Mouse (Mus musculus) spleen, adult 2 months (tissue): Measurements from ENCODE around the gene Aspscr1. TPM values are rescaled to one million over a fixed set of nuclear protein-coding genes. Genes with fewer than 3 reads are reported as not detected.
"Not testable (repeated sequence)": the region's sequence is repeated elsewhere in the genome, so short reads cannot be mapped to it uniquely, and the experiment has no call there.

Experiments used
- DNase-seq, 2 experiments: peaks; one replicate each; pipeline versions ENCODE4 v3.0.0 to v3.0.0-alpha.2; 2012 to 2021; ENCODE audit warnings: low spot score in 2 of 2, low read depth in 1 of 2
- H3K27ac ChIP-seq: fragments of 200-500 bp; 2 replicates; pipeline ENCODE4 v1.5.1; 2012; ENCODE audit warnings: low read length, inconsistent platforms; ENCODE audit not compliant: insufficient read depth
- H3K27me3 ChIP-seq: fragments of 200-500 bp; 2 replicates; pipeline ENCODE4 v1.6.1; 2012; ENCODE audit warnings: mild to moderate bottlenecking, moderate library complexity, low read length, inconsistent platforms; ENCODE audit not compliant: control insufficient read depth, insufficient read depth
- H3K36me3 ChIP-seq: fragments of 200-500 bp; 2 replicates; pipeline ENCODE4 v1.6.1; 2012; ENCODE audit warnings: mild to moderate bottlenecking, low read length, inconsistent platforms; ENCODE audit not compliant: control insufficient read depth, insufficient read depth
- H3K4me1 ChIP-seq: fragments of 200-500 bp; 2 replicates; pipeline ENCODE4 v1.6.1; 2011; ENCODE audit warnings: inconsistent platforms; ENCODE audit not compliant: control insufficient read depth, insufficient read depth, insufficient read length
- H3K4me3 ChIP-seq: fragments of 200-500 bp; 2 replicates; pipeline ENCODE4 v1.5.1; 2011; ENCODE audit warnings: mild to moderate bottlenecking, inconsistent platforms; ENCODE audit not compliant: insufficient read depth, insufficient read length; ENCODE audit errors: extremely low read depth
- CTCF ChIP-seq: fragments of 200-500 bp; IDR thresholded peaks from 2 replicates; pipeline ENCODE4 v1.5.1; 2011; ENCODE audit warnings: mild to moderate bottlenecking, inconsistent platforms; ENCODE audit not compliant: insufficient read depth, insufficient read length, insufficient replicate concordance; ENCODE audit errors: extremely low read depth
- POLR2A ChIP-seq: fragments of 200-500 bp; IDR thresholded peaks from 2 replicates; pipeline ENCODE4 v1.6.1; 2011; ENCODE audit warnings: low read depth, low read length, inconsistent platforms
- WGBS: fragments of 180-500 bp; shearing (Covaris S2); methylation state at CpG from one replicate; pipeline ENCODE4 v1.1.7; 2018; 5-methylcytosine and 5-hydroxymethylcytosine counted together
- polyA plus RNA-seq: library from polyadenylated mRNA; depleted of rRNA; stranded (reverse); fragments of >200 nt; gene quantifications from 2 replicates; pipeline ENCODE4 v1.2.3, GENCODE M21; 2012

Aspscr1 gene
- polyA plus RNA-seq, 1 experiment, result 84.5 TPM

DNA sequence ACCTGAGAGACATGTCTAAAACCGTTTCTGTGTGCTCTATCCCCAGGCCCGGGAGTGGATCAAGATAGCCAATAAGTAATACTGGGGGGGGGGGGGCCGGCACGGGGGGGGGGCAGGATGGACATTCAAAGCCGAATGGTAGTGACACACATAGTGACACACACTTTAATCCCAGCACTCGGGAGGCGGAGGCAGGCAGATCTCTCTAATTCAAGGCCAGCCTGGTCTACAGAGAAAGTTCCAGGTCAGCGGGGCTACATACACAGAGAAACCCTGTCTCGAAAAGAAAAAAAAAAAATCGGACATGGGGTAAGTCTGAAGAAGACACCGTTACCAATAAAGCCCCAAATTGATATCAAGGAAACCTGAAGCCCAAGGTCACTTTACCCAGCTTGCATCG is 54.8 kb downstream of the Aspscr1 start:
- TF ChIP-seq CTCF, result no peak
- TF ChIP-seq POLR2A, result no peak
- Histone ChIP-seq H3K4me1 (peaks cover 7% of the 10 kb centered on the region; the same call in 1 of the 2 replicates), H3K27me3 (no peaks in the 10 kb centered on the region), H3K27ac (no peak overlapping the region), H3K36me3 (no peaks in the 10 kb centered on the region; the same call in 1 of the 2 replicates), H3K4me3 (no peak overlapping the region)
- 61% methylated on average over 12 of the region's 12 CpGs for WGBS
- no peak for DNase-seq

DNA sequence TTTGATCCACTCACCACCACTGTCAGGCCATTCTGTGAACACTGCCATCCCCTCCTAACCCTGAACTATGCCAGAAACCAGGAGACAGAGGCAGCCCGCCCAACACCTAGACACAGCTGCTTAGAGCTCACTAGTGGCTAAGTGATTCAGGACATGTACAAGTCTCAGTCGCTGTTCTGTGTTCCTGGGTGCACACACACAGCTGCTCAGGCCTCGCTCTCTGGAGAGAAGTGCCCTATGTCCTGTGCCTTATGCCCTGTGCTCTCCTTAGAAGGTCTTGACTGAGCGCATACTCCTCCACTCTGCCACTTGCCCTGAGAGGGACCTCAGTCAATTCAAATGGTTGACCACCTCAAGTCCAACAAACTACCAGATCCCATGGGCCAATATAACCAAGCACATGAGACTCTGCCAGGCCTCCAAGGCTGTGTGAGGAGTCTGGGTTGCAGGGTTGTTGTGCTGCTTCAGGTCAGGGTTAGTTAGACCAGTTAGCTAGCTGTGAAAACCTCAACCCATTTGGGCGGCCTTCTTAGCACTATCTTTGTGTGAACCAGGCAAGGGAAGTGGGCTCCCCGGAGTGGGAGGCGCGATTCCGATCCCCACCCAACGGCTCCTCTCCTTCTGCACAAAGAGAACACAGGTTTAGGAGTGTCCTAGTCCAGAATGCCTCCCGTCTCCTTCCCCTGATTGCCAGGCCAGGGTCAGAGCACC is 55.9 kb downstream of the Aspscr1 start:
- Histone ChIP-seq H3K27me3 (no peaks in the 10 kb centered on the region), H3K27ac (no peak overlapping the region), H3K4me3 (no peak overlapping the region), H3K4me1 (peaks cover 7% of the 10 kb centered on the region; the same call in 1 of the 2 replicates), H3K36me3 (no peaks in the 10 kb centered on the region; the same call in 1 of the 2 replicates)
- TF ChIP-seq POLR2A (no peak), CTCF (no peak)
- DNase-seq, result no peak
- 91% methylated on average over 11 of the region's 11 CpGs for WGBS

DNA sequence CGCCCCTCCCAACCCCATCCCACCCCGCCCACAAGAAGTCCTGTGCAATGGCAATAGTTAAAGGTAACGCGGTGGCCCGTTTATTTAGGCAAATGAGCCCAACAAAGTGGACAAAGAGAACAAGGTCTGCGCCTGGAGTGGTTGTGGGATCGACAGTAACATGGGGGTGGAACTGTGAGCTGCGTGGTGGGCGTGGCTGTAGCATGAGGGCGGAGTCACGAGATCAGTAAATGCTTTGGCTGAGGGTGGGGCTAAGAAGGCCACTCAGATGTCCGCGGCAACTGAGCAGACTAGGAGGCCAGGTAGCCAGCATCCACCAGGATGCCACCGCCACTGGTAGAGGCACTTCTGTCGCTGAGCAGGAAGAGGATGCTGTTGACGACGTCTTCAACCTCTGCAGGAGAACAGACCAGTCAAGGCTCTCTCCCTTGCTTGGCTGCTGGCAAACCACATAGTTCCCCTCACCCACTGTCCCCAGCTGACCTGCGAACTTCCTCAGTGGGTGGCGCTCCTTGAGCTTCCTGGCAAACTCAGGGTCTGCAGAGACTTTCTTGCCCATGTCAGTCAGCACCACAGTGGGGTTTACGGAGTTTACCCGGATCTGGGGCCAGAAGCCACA is 56.8 kb downstream of the Aspscr1 start:
- DNase-seq, result peak in 1 of 2 experiments; percentile 32
- not testable (repeated sequence) for H3K4me1 ChIP-seq, H3K36me3 ChIP-seq, H3K27me3 ChIP-seq
- Histone ChIP-seq H3K27ac (peak overlapping the region; percentile 33; the same call in 1 of the 2 replicates), H3K4me3 (peak overlapping the region; percentile 16; the same call in 1 of the 2 replicates)
- 5% methylated on average over 18 of the region's 21 CpGs for WGBS

DNA sequence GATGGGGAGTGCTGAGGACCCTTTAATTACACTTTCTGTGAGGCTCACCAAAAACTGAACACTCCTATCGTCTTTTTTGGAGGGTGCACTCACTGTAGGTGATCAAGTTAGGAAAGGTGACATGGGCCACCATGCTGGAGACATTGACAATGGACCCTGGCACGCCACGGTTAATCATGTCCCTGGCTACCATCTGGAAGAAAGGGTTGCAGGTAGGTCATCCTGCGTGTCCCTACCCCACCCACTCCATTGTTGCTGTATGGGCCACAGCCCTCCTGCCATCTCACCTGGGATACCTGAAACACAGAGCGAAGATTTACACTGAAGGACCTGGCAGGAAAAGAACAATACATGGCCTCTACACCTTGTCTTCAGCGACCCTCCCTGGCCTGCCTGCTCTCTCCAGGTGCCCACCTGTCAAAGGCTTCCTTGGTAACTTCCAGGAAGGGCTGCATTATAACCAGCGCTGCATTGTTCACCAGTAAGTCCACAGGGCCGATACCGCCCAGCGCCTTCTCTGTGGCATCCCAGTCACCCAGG is 57.6 kb downstream of the Aspscr1 start:
- WGBS, result 91% methylated on average over 10 of the region's 10 CpGs
- TF ChIP-seq CTCF, result no peak
- no peak for TF ChIP-seq POLR2A
- H3K4me1 ChIP-seq, result peaks cover 7% of the 10 kb centered on the region; the same call in 1 of the 2 replicates
- H3K27ac ChIP-seq, result no peak overlapping the region
- H3K4me3 ChIP-seq, result no peak overlapping the region
- no peaks in the 10 kb centered on the region for H3K27me3 ChIP-seq
- no peaks in the 10 kb centered on the region; the same call in 1 of the 2 replicates for H3K36me3 ChIP-seq
- DNase-seq, result no peak

DNA sequence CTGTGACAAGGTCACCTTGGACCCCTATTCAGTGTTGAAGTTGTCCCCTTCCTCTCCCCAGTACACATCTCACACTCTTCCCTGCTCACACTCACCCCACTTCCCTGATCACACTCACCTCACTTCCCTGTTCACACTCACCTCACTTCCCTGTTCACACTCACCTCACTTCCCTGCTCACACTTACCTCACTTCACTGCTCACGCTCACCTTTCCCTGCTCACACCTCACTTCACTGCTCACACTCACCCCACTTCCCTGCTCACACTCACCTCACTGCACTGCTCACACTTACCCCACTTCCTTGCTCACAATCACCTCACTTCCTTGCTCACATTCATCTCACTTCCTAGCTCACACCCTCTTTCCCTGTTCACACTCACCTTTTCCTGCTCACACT is 58.6 kb downstream of the Aspscr1 start:
- Histone ChIP-seq H3K27ac (no peak overlapping the region), H3K4me3 (no peak overlapping the region), H3K27me3 (no peaks in the 10 kb centered on the region), H3K36me3 (no peaks in the 10 kb centered on the region), H3K4me1 (peaks cover 4% of the 10 kb centered on the region; the same call in 1 of the 2 replicates)
- DNase-seq, result no peak
- TF ChIP-seq CTCF, result no peak
- no peak for TF ChIP-seq POLR2A
- 94% methylated on average over 1 of the region's 1 CpGs for WGBS

DNA sequence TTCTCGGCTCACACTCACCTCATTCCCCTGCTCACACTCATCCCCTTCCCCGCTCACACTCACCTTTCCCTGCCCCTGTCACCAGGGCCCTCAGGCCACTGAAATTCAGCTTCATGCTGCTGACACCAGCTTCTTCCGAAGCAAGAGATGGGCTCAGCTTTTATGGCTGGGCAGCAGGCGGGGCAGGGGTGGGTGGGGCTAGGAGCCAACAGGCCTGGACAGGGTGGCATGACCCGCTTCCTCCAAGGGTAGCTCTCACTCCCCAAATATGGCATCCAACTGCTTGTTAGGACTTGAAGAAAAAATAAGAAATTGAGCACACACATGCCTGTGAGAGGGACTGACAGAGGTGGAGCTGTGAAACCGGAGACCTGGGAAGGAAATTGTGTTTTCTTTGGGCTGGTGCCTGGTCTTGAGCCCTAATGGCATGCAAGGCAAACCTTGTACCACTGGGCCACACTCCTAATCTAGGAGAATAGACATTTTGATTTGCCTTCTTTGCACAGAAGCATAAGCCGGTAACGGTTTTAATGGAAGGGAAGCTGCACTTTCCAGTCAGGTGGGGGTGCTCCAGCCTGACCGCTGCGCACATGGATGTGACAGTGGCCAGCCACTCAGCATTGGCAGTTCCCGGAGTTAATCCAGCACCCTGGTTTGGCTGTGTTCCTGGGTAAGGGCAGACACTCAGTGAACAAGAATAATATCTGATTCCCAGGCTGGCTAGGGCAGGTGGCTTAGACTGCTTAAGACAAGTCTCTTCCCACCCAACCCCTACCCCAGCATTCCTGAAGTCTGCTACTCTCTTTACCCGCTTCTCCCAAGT is 59.3 kb downstream of the Aspscr1 start, which contains the start of gene Cbr2:
Gene Cbr2 (minus strand): TSS at position 257 of the 823 bp plus-strand sequence.
- TF ChIP-seq POLR2A (no peak), CTCF (no peak)
- WGBS, result 86% methylated on average over 12 of the region's 12 CpGs
- no peaks in the 10 kb centered on the region for H3K36me3 ChIP-seq
- peaks cover 3% of the 10 kb centered on the region; the same call in 1 of the 2 replicates for H3K4me1 ChIP-seq
- H3K4me3 ChIP-seq, result no peak within 1 kb of the TSS
- no peak for DNase-seq
- no peaks in the 10 kb centered on the region for H3K27me3 ChIP-seq
- no peak within 1 kb of the TSS for H3K27ac ChIP-seq
